Mouse (Mus musculus) limb, embryonic 14.5 days (tissue): ENCODE data around the gene Cntrob. TPM values are rescaled to one million over a fixed set of nuclear protein-coding genes. Genes with fewer than 3 reads are reported as not detected.

Source experiments
- ATAC-seq: fragments of 200-750 bp; cut with Nextera tagmentation; 2 replicates; pipeline ENCODE4 v1.8.0; 2017; ENCODE audit warnings: low read depth, moderate number of reproducible peaks, moderate TSS enrichment; ENCODE audit not compliant: low FRiP score
- DNase-seq: peaks from one replicate; pipeline ENCODE4 v3.0.0-alpha.2; 2015; ENCODE audit warnings: low spot score
- H3K27ac ChIP-seq: fragments of 300-500 bp; sonication (generic); replicated peaks from 2 replicates; pipeline ENCODE4 v1.5.1; 2014; ENCODE audit warnings: low read depth, mild to moderate bottlenecking, low read length, moderate library complexity, mixed read lengths
- H3K27me3 ChIP-seq: fragments of 300-500 bp; sonication (generic); 2 replicates; pipeline ENCODE4 v1.6.1; 2014; ENCODE audit warnings: low read length, mixed read lengths; ENCODE audit not compliant: control insufficient read depth, insufficient read depth
- H3K36me3 ChIP-seq: fragments of 300-500 bp; sonication (generic); 2 replicates; pipeline ENCODE4 v1.6.1; 2014; ENCODE audit warnings: mild to moderate bottlenecking, low read length, moderate library complexity, mixed read lengths; ENCODE audit not compliant: control insufficient read depth, insufficient read depth
- H3K4me1 ChIP-seq: fragments of 300-500 bp; sonication (generic); 2 replicates; pipeline ENCODE4 v1.6.1; 2014; ENCODE audit warnings: antibody characterized with exemption, low read length, mixed read lengths; ENCODE audit not compliant: control insufficient read depth, insufficient read depth
- H3K4me2 ChIP-seq: fragments of 300-500 bp; sonication (generic); replicated peaks from 2 replicates; pipeline ENCODE4 v1.6.1; 2014; ENCODE audit warnings: low read depth, mild to moderate bottlenecking, low read length, moderate library complexity; ENCODE audit not compliant: severe bottlenecking
- H3K4me3 ChIP-seq: fragments of 300-500 bp; sonication (generic); replicated peaks from 2 replicates; pipeline ENCODE4 v1.5.1; 2014; ENCODE audit warnings: low read length
- H3K9ac ChIP-seq: fragments of 300-500 bp; sonication (generic); 2 replicates; pipeline ENCODE4 v1.6.1; 2014; ENCODE audit warnings: mild to moderate bottlenecking, low read depth, low read length, moderate library complexity; ENCODE audit not compliant: severe bottlenecking
- H3K9me3 ChIP-seq: fragments of 300-500 bp; sonication (generic); 2 replicates; pipeline ENCODE4 v1.6.1; 2016; ENCODE audit warnings: low read length; ENCODE audit not compliant: control insufficient read depth
- POLR2A ChIP-seq: fragments of 200-500 bp; IDR thresholded peaks from 2 replicates; pipeline ENCODE4 v1.8.0; 2012; ENCODE audit warnings: inconsistent platforms, mild to moderate bottlenecking, moderate library complexity, borderline replicate concordance; ENCODE audit not compliant: insufficient read depth, insufficient read length; ENCODE audit errors: extremely low read depth
- WGBS: fragments of 180-500 bp; shearing (Covaris S2); extraction: QIAGEN DNeasy Blood & Tissue Kit; methylation state at CpG from one replicate; pipeline ENCODE4 v1.1.7; 2014; 5-methylcytosine and 5-hydroxymethylcytosine counted together
- polyA plus RNA-seq, 2 experiments: library from polyadenylated mRNA; depleted of rRNA in 1 of 2; stranded (reverse) in 1 of 2; unstranded in 1 of 2; fragments of >200 nt; fragmentation: Nextera tagmentation in 1 of 2; extraction: Ambion mirVana in 1 of 2; gene quantifications; 2 replicates each; pipeline versions ENCODE4 v1.2.1 to v1.2.3; 2012 to 2014

Cntrob gene
- polyA plus RNA-seq, 2 experiments = 14.6 to 44.0 TPM

- Histone ChIP-seq H3K4me3 (no peak overlapping the region), H3K9me3 (no peaks in the 10 kb centered on the region), H3K4me1 (0 out of 2 replicates have a peak, but pooled peaks cover 4% of the 10 kb centered on the region), H3K27ac (no peak overlapping the region), H3K36me3 (no peaks in the 10 kb centered on the region), H3K4me2 (no peak overlapping the region), H3K27me3 (no peaks in the 10 kb centered on the region), H3K9ac (no peak overlapping the region)
- no peak for TF ChIP-seq POLR2A
- 82% methylated on average over 5 of the region's 5 CpGs for WGBS
- peak; percentile 41; the same call in 1 of the 2 replicates for ATAC-seq
- peak; percentile 23 for DNase-seq
These were observed 68.8 kb downstream of the Cntrob start for GRCm38 (mm10) chr11:69254808-69255207.

GRCm38 (mm10) chr11:69253131-69253530 is 70.4 kb downstream of the Cntrob start:
- Histone ChIP-seq H3K4me2 (0 out of 2 replicates have a peak overlapping the region, but pooled peaks have one; percentile 6), H3K9me3 (no peaks in the 10 kb centered on the region), H3K4me1 (0 out of 2 replicates have a peak, but pooled peaks cover 4% of the 10 kb centered on the region), H3K9ac (no peak overlapping the region), H3K27me3 (no peaks in the 10 kb centered on the region), H3K36me3 (no peaks in the 10 kb centered on the region), H3K27ac (no peak overlapping the region; the same call in 1 of the 2 replicates), H3K4me3 (no peak overlapping the region)
- 23% methylated on average over 9 of the region's 9 CpGs for WGBS
- TF ChIP-seq POLR2A = no peak
- DNase-seq (peak; percentile 23), ATAC-seq (no peak)

DNA sequence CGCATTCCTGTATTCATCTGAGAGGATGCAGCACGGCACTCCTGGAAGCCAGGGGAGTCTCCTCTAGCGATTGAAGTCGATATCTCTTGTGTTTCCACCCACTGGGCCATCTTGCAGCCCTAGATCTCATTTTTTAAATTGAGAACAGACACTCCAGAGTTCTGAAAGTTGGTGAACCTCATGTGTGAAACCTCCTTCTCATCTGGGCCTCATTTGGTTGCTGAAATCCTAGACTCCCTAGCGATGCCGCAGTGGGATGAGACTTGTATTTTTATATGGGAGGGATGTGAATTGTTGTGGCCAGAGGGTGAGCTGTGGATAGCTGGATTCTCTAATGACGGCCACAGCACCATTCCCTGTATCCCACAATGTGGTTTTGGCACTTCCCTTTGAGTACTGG is 71.6 kb downstream of the Cntrob start:
- ATAC-seq = no peak
- WGBS = 54% methylated on average over 7 of the region's 7 CpGs

DNA sequence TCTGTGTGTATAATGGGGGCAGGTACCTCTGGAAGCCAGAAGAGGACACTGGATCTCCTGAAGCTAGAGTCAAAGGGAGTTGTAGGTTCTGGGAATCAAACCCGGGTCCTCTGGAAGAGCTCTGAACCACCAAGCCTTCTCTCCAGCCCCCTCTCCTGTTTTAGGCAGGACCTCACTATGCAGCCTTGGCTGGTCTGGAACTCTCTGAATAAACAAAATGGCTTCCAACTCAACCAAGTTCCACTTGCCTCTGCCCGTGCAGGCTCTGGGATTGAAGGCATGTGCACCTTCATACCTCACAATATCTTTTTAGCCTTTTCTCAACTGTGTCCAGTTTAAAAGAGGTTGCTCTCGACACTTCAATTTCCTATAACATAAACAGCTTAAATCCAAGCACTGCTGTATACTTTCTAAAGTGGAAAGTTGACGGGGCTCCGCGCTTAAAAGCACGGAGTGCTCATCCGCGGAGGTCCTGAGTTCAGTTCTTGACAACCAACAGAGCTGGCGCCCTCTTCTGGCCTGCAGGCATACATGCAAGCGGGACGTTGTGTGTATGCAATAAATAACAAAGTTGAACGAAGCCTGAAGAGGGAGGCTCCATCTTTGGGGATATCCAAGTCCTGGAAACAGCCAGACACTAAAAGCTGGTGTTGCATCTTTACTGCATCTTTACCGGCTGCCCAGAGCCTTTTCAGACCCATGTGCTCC is 72.3 kb downstream of the Cntrob start:
- WGBS = 61% methylated on average over 14 of the region's 14 CpGs
- H3K4me2 ChIP-seq = no peak overlapping the region
- no peak overlapping the region for H3K4me3 ChIP-seq
- ATAC-seq = no peak
- no peak for TF ChIP-seq POLR2A
- peak overlapping the region; percentile 33; the same call in 1 of the 2 replicates for H3K27ac ChIP-seq
- no peaks in the 10 kb centered on the region for H3K36me3 ChIP-seq
- no peaks in the 10 kb centered on the region for H3K27me3 ChIP-seq
- 0 out of 2 replicates have a peak, but pooled peaks cover 4% of the 10 kb centered on the region for H3K4me1 ChIP-seq
- no peak overlapping the region for H3K9ac ChIP-seq
- no peak for DNase-seq
- no peaks in the 10 kb centered on the region for H3K9me3 ChIP-seq

More for the DNA sequence above, 71.6 kb downstream of the Cntrob start:
- H3K27ac ChIP-seq = no peak overlapping the region
- TF ChIP-seq POLR2A = no peak
- no peak overlapping the region for H3K4me2 ChIP-seq
- no peak overlapping the region for H3K9ac ChIP-seq
- no peaks in the 10 kb centered on the region for H3K36me3 ChIP-seq
- H3K27me3 ChIP-seq = no peaks in the 10 kb centered on the region
- H3K4me1 ChIP-seq = 0 out of 2 replicates have a peak, but pooled peaks cover 4% of the 10 kb centered on the region
- no peak for DNase-seq
- H3K4me3 ChIP-seq = no peak overlapping the region
- no peaks in the 10 kb centered on the region for H3K9me3 ChIP-seq

DNA sequence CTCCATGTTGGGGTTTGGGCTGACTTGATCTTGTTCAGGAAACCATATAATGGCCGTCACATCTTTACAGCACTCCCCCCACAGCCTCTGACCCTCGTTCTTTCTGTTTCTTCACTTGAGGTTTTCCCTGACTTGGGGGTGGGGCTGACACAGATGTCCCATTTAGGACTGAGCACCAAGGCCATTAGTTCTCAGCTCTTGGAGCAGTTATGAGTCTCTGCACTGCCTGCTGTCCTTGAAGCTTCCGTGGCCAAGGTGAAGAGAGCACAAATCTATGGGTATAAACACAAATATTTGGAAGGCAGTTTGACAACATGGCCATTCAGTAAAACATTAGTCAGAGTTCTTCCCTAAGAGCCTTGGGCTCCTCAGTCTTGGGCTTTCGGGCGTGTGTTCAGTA is 73.5 kb downstream of the Cntrob start:
- DNase-seq = no peak
- Histone ChIP-seq H3K9ac (no peak overlapping the region), H3K27ac (no peak overlapping the region), H3K9me3 (no peaks in the 10 kb centered on the region), H3K4me3 (no peak overlapping the region), H3K27me3 (no peaks in the 10 kb centered on the region), H3K36me3 (no peaks in the 10 kb centered on the region), H3K4me2 (no peak overlapping the region), H3K4me1 (peaks cover 10% of the 10 kb centered on the region; the same call in 1 of the 2 replicates)
- no peak for TF ChIP-seq POLR2A
- 82% methylated on average over 5 of the region's 5 CpGs for WGBS
- no peak for ATAC-seq

Other genes with a start within 250 kb of the Cntrob start
- 199 and 224 TPM in 2 replicates for gene Vamp2, start 235.3 kb downstream of the Cntrob start, polyA plus RNA-seq (2012; rRNA removed)
- 89.8 and 98.1 TPM in 2 replicates for gene Vamp2, start 235.3 kb downstream of the Cntrob start, polyA plus RNA-seq (2014; fragmentation: Nextera tagmentation; extraction: Ambion mirVana)
- 19.3 and 25.4 TPM in 2 replicates for gene Per1, start 228.6 kb downstream of the Cntrob start, polyA plus RNA-seq (2012; rRNA removed)
- gene Per1, start 228.6 kb downstream of the Cntrob start, polyA plus RNA-seq (2014; fragmentation: Nextera tagmentation; extraction: Ambion mirVana) = 16.0 and 22.5 TPM in 2 replicates
- gene Hes7, start 203.4 kb downstream of the Cntrob start, polyA plus RNA-seq (2012; rRNA removed) = 1.1 and 1.4 TPM in 2 replicates
- gene Hes7, start 203.4 kb downstream of the Cntrob start, polyA plus RNA-seq (2014; fragmentation: Nextera tagmentation; extraction: Ambion mirVana) = 0.30 and 0.77 TPM in 2 replicates
- 1.1 and 1.4 TPM in 2 replicates for gene 9130213A22Rik, start 201.2 kb downstream of the Cntrob start, polyA plus RNA-seq (2012; rRNA removed)
- gene 9130213A22Rik, start 201.2 kb downstream of the Cntrob start, polyA plus RNA-seq (2014; fragmentation: Nextera tagmentation; extraction: Ambion mirVana) = 0.41 and 0.77 TPM in 2 replicates
- gene Aloxe3, start 197.9 kb downstream of the Cntrob start, polyA plus RNA-seq (2012; rRNA removed) = 1.6 TPM in 2 replicates
- gene Aloxe3, start 197.9 kb downstream of the Cntrob start, polyA plus RNA-seq (2014; fragmentation: Nextera tagmentation; extraction: Ambion mirVana) = 1.6 and 2.2 TPM in 2 replicates
- 0.24 and 0.26 TPM in 2 replicates for gene Alox12b, start 166.8 kb downstream of the Cntrob start, polyA plus RNA-seq (2012; rRNA removed)
- 0.26 and 0.83 TPM in 2 replicates for gene Alox12b, start 166.8 kb downstream of the Cntrob start, polyA plus RNA-seq (2014; fragmentation: Nextera tagmentation; extraction: Ambion mirVana)
- gene Alox8, start 125.9 kb downstream of the Cntrob start, polyA plus RNA-seq (2012; rRNA removed) = 0.04 and 0.06 TPM in 2 replicates
- 0.08 and 0.15 TPM in 2 replicates for gene Alox8, start 125.9 kb downstream of the Cntrob start, polyA plus RNA-seq (2014; fragmentation: Nextera tagmentation; extraction: Ambion mirVana)
- gene Gucy2e, start 86.7 kb downstream of the Cntrob start, polyA plus RNA-seq (2012; rRNA removed) = 0.09 and 0.14 TPM in 2 replicates
- 0.06 and 0.12 TPM in 2 replicates for gene Gucy2e, start 86.7 kb downstream of the Cntrob start, polyA plus RNA-seq (2014; fragmentation: Nextera tagmentation; extraction: Ambion mirVana)
- gene Trappc1, start 205 bp upstream of the Cntrob start, polyA plus RNA-seq (2012; rRNA removed) = 92.7 and 93.7 TPM in 2 replicates
- 138 and 144 TPM in 2 replicates for gene Trappc1, start 205 bp upstream of the Cntrob start, polyA plus RNA-seq (2014; fragmentation: Nextera tagmentation; extraction: Ambion mirVana)
- 4.0 and 4.1 TPM in 2 replicates for gene Kcnab3, start 2.5 kb upstream of the Cntrob start, polyA plus RNA-seq (2012; rRNA removed)
- gene Kcnab3, start 2.5 kb upstream of the Cntrob start, polyA plus RNA-seq (2014; fragmentation: Nextera tagmentation; extraction: Ambion mirVana) = 2.0 and 2.2 TPM in 2 replicates
- 10.5 and 12.2 TPM in 2 replicates for gene Rnf227, start 16.7 kb upstream of the Cntrob start, polyA plus RNA-seq (2012; rRNA removed)
- gene Rnf227, start 16.7 kb upstream of the Cntrob start, polyA plus RNA-seq (2014; fragmentation: Nextera tagmentation; extraction: Ambion mirVana) = 13.6 and 17.8 TPM in 2 replicates
- gene Chd3, start 45.6 kb upstream of the Cntrob start, polyA plus RNA-seq (2012; rRNA removed) = 425 and 497 TPM in 2 replicates
- gene Chd3, start 45.6 kb upstream of the Cntrob start, polyA plus RNA-seq (2014; fragmentation: Nextera tagmentation; extraction: Ambion mirVana) = 97.8 and 113 TPM in 2 replicates
- gene Naa38, start 71.7 kb upstream of the Cntrob start, polyA plus RNA-seq (2012; rRNA removed) = 127 and 131 TPM in 2 replicates
- gene Naa38, start 71.7 kb upstream of the Cntrob start, polyA plus RNA-seq (2014; fragmentation: Nextera tagmentation; extraction: Ambion mirVana) = 161 and 171 TPM in 2 replicates
- 29.5 and 32.7 TPM in 2 replicates for gene Cyb5d1, start 71.9 kb upstream of the Cntrob start, polyA plus RNA-seq (2012; rRNA removed)
- gene Cyb5d1, start 71.9 kb upstream of the Cntrob start, polyA plus RNA-seq (2014; fragmentation: Nextera tagmentation; extraction: Ambion mirVana) = 22.3 and 27.3 TPM in 2 replicates
- gene Tmem88, start 74.5 kb upstream of the Cntrob start, polyA plus RNA-seq (2012; rRNA removed) = 17.0 and 23.7 TPM in 2 replicates
- gene Tmem88, start 74.5 kb upstream of the Cntrob start, polyA plus RNA-seq (2014; fragmentation: Nextera tagmentation; extraction: Ambion mirVana) = 18.7 and 18.9 TPM in 2 replicates
- gene Kdm6b, start 89.9 kb upstream of the Cntrob start, polyA plus RNA-seq (2012; rRNA removed) = 23.7 and 27.5 TPM in 2 replicates
- gene Kdm6b, start 89.9 kb upstream of the Cntrob start, polyA plus RNA-seq (2014; fragmentation: Nextera tagmentation; extraction: Ambion mirVana) = 31.4 and 36.4 TPM in 2 replicates
- 4.5 and 4.7 TPM in 2 replicates for gene Dnah2, start 225.3 kb upstream of the Cntrob start, polyA plus RNA-seq (2012; rRNA removed)
- gene Dnah2, start 225.3 kb upstream of the Cntrob start, polyA plus RNA-seq (2014; fragmentation: Nextera tagmentation; extraction: Ambion mirVana) = 3.6 and 4.2 TPM in 2 replicates
- gene Efnb3, start 236.4 kb upstream of the Cntrob start, polyA plus RNA-seq (2012; rRNA removed) = 57.6 and 78.1 TPM in 2 replicates
- gene Efnb3, start 236.4 kb upstream of the Cntrob start, polyA plus RNA-seq (2014; fragmentation: Nextera tagmentation; extraction: Ambion mirVana) = 12.7 and 14.6 TPM in 2 replicates